Mouse (Mus musculus) liver, postnatal 0 days (tissue): ENCODE results near the gene Il17c. TPM values are rescaled to one million over a fixed set of nuclear protein-coding genes. Genes with fewer than 3 reads are reported as not detected.
A peak's percentile ranks its signal among the peaks of the same experiment; 100 is the strongest.

Source experiments
- ATAC-seq: fragments of 200-750 bp; cut with Nextera tagmentation; 2 replicates; pipeline ENCODE4 v1.8.0; 2017; ENCODE audit warnings: mild to moderate bottlenecking, moderate library complexity
- DNase-seq: peaks from one replicate; pipeline ENCODE4 v3.0.0-alpha.2; 2016
- H3K27ac ChIP-seq: fragments of 300-500 bp; sonication (generic); 2 replicates; pipeline ENCODE4 v1.5.1; 2014; ENCODE audit warnings: antibody characterized with exemption, moderate library complexity, mild to moderate bottlenecking, low read depth
- H3K27me3 ChIP-seq: fragments of 300-500 bp; sonication (generic); 2 replicates; pipeline ENCODE4 v1.6.1; 2014; ENCODE audit warnings: low read length, control low read depth, mixed read lengths; ENCODE audit not compliant: insufficient read depth
- H3K36me3 ChIP-seq: fragments of 300-500 bp; sonication (generic); replicated peaks from 2 replicates; pipeline ENCODE4 v1.6.1; 2014; ENCODE audit warnings: mild to moderate bottlenecking, control low read depth, low read length, moderate library complexity, mixed read lengths; ENCODE audit not compliant: insufficient read depth
- H3K4me1 ChIP-seq: fragments of 300-500 bp; sonication (generic); 2 replicates; pipeline ENCODE4 v1.6.1; 2014; ENCODE audit warnings: antibody characterized with exemption, mild to moderate bottlenecking, control low read depth; ENCODE audit not compliant: insufficient read depth
- H3K4me2 ChIP-seq: fragments of 300-500 bp; sonication (generic); 2 replicates; pipeline ENCODE4 v1.6.1; 2014; ENCODE audit warnings: low read depth, mild to moderate bottlenecking, low read length, moderate library complexity, mixed read lengths
- H3K4me3 ChIP-seq: fragments of 300-500 bp; sonication (generic); 2 replicates; pipeline ENCODE4 v1.5.1; 2014; ENCODE audit warnings: low read depth, low read length
- H3K9ac ChIP-seq: fragments of 300-500 bp; sonication (generic); replicated peaks from 2 replicates; pipeline ENCODE4 v1.6.1; 2014; ENCODE audit warnings: mild to moderate bottlenecking, moderate library complexity
- H3K9me3 ChIP-seq: fragments of 300-500 bp; sonication (generic); 2 replicates; pipeline ENCODE4 v1.6.1; 2016; ENCODE audit warnings: mild to moderate bottlenecking, control low read depth, low read length, mixed read lengths
- CTCF ChIP-seq: sonication (generic); IDR thresholded peaks from 2 replicates; pipeline ENCODE4 v1.5.1; 2016; ENCODE audit warnings: antibody characterized with exemption, low read depth
- EP300 ChIP-seq: IDR thresholded peaks from 2 replicates; pipeline ENCODE4 v1.6.1; 2016; ENCODE audit warnings: antibody characterized with exemption, low read depth, mild to moderate bottlenecking
- WGBS: fragments of 180-500 bp; shearing (Covaris S2); extraction: QIAGEN DNeasy Blood & Tissue Kit; methylation state at CpG from one replicate; pipeline ENCODE4 v1.1.7; 2014; ENCODE audit not compliant: insufficient replicate concordance; 5-methylcytosine and 5-hydroxymethylcytosine counted together
- polyA plus RNA-seq: library from polyadenylated mRNA; unstranded; fragments of >200 nt; fragmentation: Nextera tagmentation; extraction: Ambion mirVana; gene quantifications from 2 replicates; pipeline ENCODE4 v1.2.1, GENCODE M21; 2015

The Il17c gene
- polyA plus RNA-seq, 1 experiment from 2014 or later, result not detected

- H3K4me1 ChIP-seq, result peaks cover 52% of the 10 kb centered on the region
- peak; percentile 86 for ATAC-seq
- peak; percentile 82 for DNase-seq
- H3K9ac ChIP-seq, result no peak within 1 kb of the TSS; the same call in 1 of the 2 replicates
- peaks cover 23% of the 10 kb centered on the region for H3K27me3 ChIP-seq
- H3K36me3 ChIP-seq, result 0 out of 2 replicates have a peak, but pooled peaks cover 2% of the 10 kb centered on the region
- peak within 1 kb of the TSS; percentile 63 for H3K4me2 ChIP-seq
- 4% methylated on average over 56 of the region's 56 CpGs for WGBS
- TF ChIP-seq EP300, result no peak
- TF ChIP-seq CTCF, result no peak
- H3K9me3 ChIP-seq, result no peaks in the 10 kb centered on the region
- no peak within 1 kb of the TSS; the same call in 1 of the 2 replicates for H3K27ac ChIP-seq
- peak within 1 kb of the TSS; percentile 31 for H3K4me3 ChIP-seq
These were observed 39.0 kb downstream of the Il17c start, which contains the start of gene Snai3 for GRCm38 (mm10) chr8:122460524-122461472. Snai3 (minus strand) TSS chr8:122460733.

- WGBS, result 64% methylated on average over 11 of the region's 11 CpGs
- peaks cover 52% of the 10 kb centered on the region for H3K4me1 ChIP-seq
- no peak for DNase-seq
- no peak for ATAC-seq
- H3K27me3 ChIP-seq, result peaks cover 23% of the 10 kb centered on the region
- H3K4me2 ChIP-seq, result no peak overlapping the region
- TF ChIP-seq EP300 (no peak), CTCF (no peak)
- peaks cover 3% of the 10 kb centered on the region; the same call in 1 of the 2 replicates for H3K36me3 ChIP-seq
- H3K9ac ChIP-seq, result no peak overlapping the region
- no peaks in the 10 kb centered on the region for H3K9me3 ChIP-seq
- H3K4me3 ChIP-seq, result no peak overlapping the region
- no peak overlapping the region for H3K27ac ChIP-seq
These were observed 39.8 kb downstream of the Il17c start for GRCm38 (mm10) chr8:122461473-122462148.

- TF ChIP-seq CTCF (no peak), EP300 (no peak)
- Histone ChIP-seq H3K4me3 (no peak overlapping the region), H3K4me1 (peaks cover 52% of the 10 kb centered on the region), H3K36me3 (peaks cover 12% of the 10 kb centered on the region), H3K4me2 (no peak overlapping the region), H3K27ac (no peak overlapping the region), H3K9ac (no peak overlapping the region; the same call in 1 of the 2 replicates), H3K9me3 (no peaks in the 10 kb centered on the region), H3K27me3 (peaks cover 23% of the 10 kb centered on the region)
- no peak for DNase-seq
- no peak for ATAC-seq
- WGBS, result 66% methylated on average over 8 of the region's 8 CpGs
These were observed 40.7 kb downstream of the Il17c start for GRCm38 (mm10) chr8:122462510-122462909.

- peak overlapping the region; percentile 13 for H3K4me2 ChIP-seq
- ATAC-seq, result peak; percentile 49
- H3K27ac ChIP-seq, result peak overlapping the region; percentile 64
These were observed 42.1 kb downstream of the Il17c start for GRCm38 (mm10) chr8:122463651-122464640.

GRCm38 (mm10) chr8:122464985-122465384 is 43.2 kb downstream of the Il17c start:
- H3K9ac ChIP-seq, result no peak overlapping the region
- peaks cover 54% of the 10 kb centered on the region for H3K4me1 ChIP-seq
- no peak overlapping the region for H3K4me2 ChIP-seq
- TF ChIP-seq EP300 (no peak), CTCF (no peak)
- no peak overlapping the region for H3K4me3 ChIP-seq
- H3K27ac ChIP-seq, result no peak overlapping the region
- 30% methylated on average over 7 of the region's 7 CpGs for WGBS
- DNase-seq, result no peak
- ATAC-seq, result no peak
- H3K9me3 ChIP-seq, result no peaks in the 10 kb centered on the region
- H3K36me3 ChIP-seq, result peaks cover 30% of the 10 kb centered on the region
- peaks cover 14% of the 10 kb centered on the region for H3K27me3 ChIP-seq

More at GRCm38 (mm10) chr8:122463651-122464640, 42.1 kb downstream of the Il17c start:
- 26% methylated on average over 12 of the region's 12 CpGs for WGBS
- no peak for TF ChIP-seq CTCF
- TF ChIP-seq EP300, result peak; percentile 23; the same call in 1 of the 2 replicates
- Histone ChIP-seq H3K4me1 (peaks cover 52% of the 10 kb centered on the region), H3K27me3 (peaks cover 20% of the 10 kb centered on the region), H3K4me3 (no peak overlapping the region), H3K9me3 (no peaks in the 10 kb centered on the region), H3K36me3 (peaks cover 24% of the 10 kb centered on the region), H3K9ac (no peak overlapping the region)
- peak; percentile 56 for DNase-seq
